ENCODE assay signal across 24 mouse cellular contexts in genomic region chr4:53076788-53077350, GRCm38 (mm10).
DNase-seq lines count a peak whose midpoint lies in the region; ATAC-seq and TF ChIP-seq lines count a peak whose summit lies in the region.
"Had no signal": no experiment of that assay in that cellular context is flagged by ENCODE, and none has a peak within 500 bp of the region (broad histone marks: within the 10 kb centered on the region; RNA-seq: fewer than 3 reads in every experiment).

No protein-coding gene starts in this region.

- no peak for TF ChIP-seq POLR2A in kidney, adult 2 months (IDR thresholded peaks at IDR 0.05; ENCODE audit: low read depth, low read length)

- no peaks in the 10 kb centered on the region for H3K9me3 ChIP-seq in heart, embryonic 11.5 days (replicated peaks; ENCODE audit: control insufficient read depth, low read length)
- H3K9me3 ChIP-seq: embryonic facial prominence, embryonic 10.5 days; embryonic facial prominence, embryonic 12.5 days; forebrain, embryonic 13.5 days; forebrain, embryonic 15.5 days; G1E had no signal

- no peak for TF ChIP-seq CTCF in kidney, adult 2 months (conservative IDR thresholded peaks at IDR 0.05; ENCODE audit: insufficient read depth, insufficient read length, low read depth, low read length)

- no peak overlapping the region for H3K27ac ChIP-seq in heart, embryonic 11.5 days (ENCODE audit: low read depth, low read length)
- H3K27ac ChIP-seq in kidney, adult 2 months (ENCODE audit: insufficient read depth, low read depth, low read length): no peak overlapping the region
- H3K27ac ChIP-seq: embryonic facial prominence, embryonic 10.5 days; embryonic facial prominence, embryonic 12.5 days; forebrain, embryonic 13.5 days; forebrain, embryonic 15.5 days had no signal

- no peak overlapping the region for H3K4me3 ChIP-seq in heart, embryonic 11.5 days (ENCODE audit: low read depth, low read length)
- no peak overlapping the region for H3K4me3 ChIP-seq in kidney, adult 2 months (ENCODE audit: insufficient read depth, low read depth, low read length)
- H3K4me3 ChIP-seq: embryonic facial prominence, embryonic 10.5 days; embryonic facial prominence, embryonic 12.5 days; forebrain, embryonic 13.5 days; forebrain, embryonic 15.5 days had no signal

- no peak overlapping the region for H3K9ac ChIP-seq in heart, embryonic 11.5 days (ENCODE audit: low read depth, low read length)
- H3K9ac ChIP-seq: embryonic facial prominence, embryonic 12.5 days; forebrain, embryonic 13.5 days; forebrain, embryonic 15.5 days had no signal

- no peaks in the 10 kb centered on the region for H3K4me1 ChIP-seq in heart, embryonic 11.5 days (ENCODE audit: control insufficient read depth, insufficient read depth, low read length)
- no peaks in the 10 kb centered on the region for H3K4me1 ChIP-seq in kidney, adult 2 months (ENCODE audit: control insufficient read depth, insufficient read depth, low read length)
- H3K4me1 ChIP-seq: embryonic facial prominence, embryonic 10.5 days; embryonic facial prominence, embryonic 12.5 days; forebrain, embryonic 13.5 days; forebrain, embryonic 15.5 days had no signal

- no peak for ATAC-seq in heart, embryonic 11.5 days (replicated peaks; ENCODE audit: insufficient number of reproducible peaks, low FRiP score, low TSS enrichment)
- ATAC-seq: CD4-positive, CD25-positive, alpha-beta regulatory T cell, adult 4 months; forebrain, embryonic 13.5 days; forebrain, embryonic 15.5 days had no signal

- H3K4me2 ChIP-seq in heart, embryonic 11.5 days: no peak overlapping the region
- H3K4me2 ChIP-seq: embryonic facial prominence, embryonic 12.5 days; forebrain, embryonic 13.5 days; forebrain, embryonic 15.5 days had no signal

- DNase-seq in heart, adult 11 months: peak; percentile 85
- DNase-seq in kidney, adult 2 months: peak; percentile 29
- DNase-seq in kidney, adult 8-10 months: no peak
- peak; percentile 25 for DNase-seq in kidney, postnatal 36 days
- no peak for DNase-seq in kidney, postnatal 10 days
- DNase-seq in MN1 (ENCODE audit: low spot score): peak; percentile 60
- no peak for DNase-seq in thymus, postnatal 36 days
- DNase-seq: adrenal gland, adult 2 months; adrenal gland, postnatal 10 days; adrenal gland, postnatal 25 days; B cell, adult 2 months; cerebellum, adult 11-12 months; cerebellum, adult 2 months; cerebellum, adult 9-10 months; cerebellum, postnatal 10 days; cerebellum, postnatal 25 days had no signal

- no peaks in the 10 kb centered on the region for H3K27me3 ChIP-seq in heart, embryonic 11.5 days (ENCODE audit: control insufficient read depth, insufficient read depth, low read length)
- no peaks in the 10 kb centered on the region for H3K27me3 ChIP-seq in kidney, adult 2 months (replicated peaks; ENCODE audit: control insufficient read depth, insufficient read depth, low read length)
- H3K27me3 ChIP-seq: CH12.LX; embryonic facial prominence, embryonic 12.5 days; forebrain, embryonic 13.5 days; forebrain, embryonic 15.5 days had no signal

- 79% methylated on average over 4 of the region's 4 CpGs for WGBS in heart, embryonic 11.5 days (ENCODE audit: insufficient replicate concordance)
- WGBS in kidney, adult 2 months: 80% methylated on average over 4 of the region's 4 CpGs

- peaks cover 6% of the 10 kb centered on the region; the same call in 1 of the 2 replicates for H3K36me3 ChIP-seq in heart, embryonic 11.5 days (ENCODE audit: control insufficient read depth, insufficient read depth, low read length)
- H3K36me3 ChIP-seq in kidney, adult 2 months (ENCODE audit: control insufficient read depth, insufficient read depth, low read length): peaks cover 2% of the 10 kb centered on the region; the same call in 1 of the 2 replicates

Comparison
In these comparisons a context has a peak if more than half of its experiments do, and no peak if none do; other contexts are left out.
1. DNase-seq: peak in heart, adult 11 months (single experiment), kidney, adult 2 months (single experiment), kidney, postnatal 36 days (2 of 2) and MN1 (single experiment); none in kidney, adult 8-10 months (0 of 2), kidney, postnatal 10 days (single experiment) and thymus, postnatal 36 days (0 of 2).